Mouse (Mus musculus): ENCODE measurements at regions not wholly inside any gene's neighbourhood (a gene's known extent, or its start where the extent isn't known, plus 50 kb on each side); places are given as distances from the start of the nearest gene placed in this dataset.
"Not testable (repeated sequence)": the region's sequence is repeated elsewhere in the genome, so short reads cannot be mapped to it uniquely, and the experiment has no call there.

GRCm38 (mm10) chr5:76081379-76081778, 58.7 kb upstream of the Srd5a3 start:
- H3K79me2 ChIP-seq (ENCODE audit: control insufficient read depth, insufficient read depth, low read length, poor library complexity); H3K27ac ChIP-seq (ENCODE audit: control insufficient read depth, low read depth, low read length); H3K9me3 ChIP-seq (replicated peaks; ENCODE audit: insufficient read depth, low read length); H3K4me3 ChIP-seq (ENCODE audit: control insufficient read depth in 1 of 2, insufficient read depth in 1 of 2, low read depth in 2 of 2, low read length in 2 of 2); H3K9ac ChIP-seq (ENCODE audit: control insufficient read depth, low read depth, low read length, poor library complexity, severe bottlenecking); H3K36me3 ChIP-seq (ENCODE audit: control insufficient read depth in 1 of 2, insufficient read depth in 2 of 2, low read length in 2 of 2); H3K4me1 ChIP-seq (ENCODE audit: control insufficient read depth in 1 of 2, insufficient read depth in 2 of 2, low read length in 2 of 2); H3K27me3 ChIP-seq (ENCODE audit: control insufficient read depth in 1 of 2, insufficient read depth in 2 of 2, low read length in 2 of 2); DNase-seq (ENCODE audit: low read depth, low spot score): not testable (repeated sequence)

GRCm38 (mm10) chr5:76080429-76080828, 59.6 kb upstream of the Srd5a3 start:
- no peaks in the 10 kb centered on the region for H3K4me1 ChIP-seq (ENCODE audit: control insufficient read depth in 1 of 2, insufficient read depth in 2 of 2, low read length in 2 of 2)
- H3K4me3 ChIP-seq (ENCODE audit: control insufficient read depth in 1 of 2, insufficient read depth in 1 of 2, low read depth in 2 of 2, low read length in 2 of 2): no peak overlapping the region

GRCm38 (mm10) chr5:76079204-76080025, 60.7 kb upstream of the Srd5a3 start:
- no peak overlapping the region for H3K27ac ChIP-seq (ENCODE audit: control insufficient read depth, low read depth, low read length)
- H3K4me1 ChIP-seq (ENCODE audit: control insufficient read depth in 1 of 2, insufficient read depth in 2 of 2, low read length in 2 of 2): no peaks in the 10 kb centered on the region
- no peak for DNase-seq (ENCODE audit: low read depth, low spot score)
- no peak overlapping the region for H3K9ac ChIP-seq (ENCODE audit: control insufficient read depth, low read depth, low read length, poor library complexity, severe bottlenecking)
- H3K36me3 ChIP-seq (ENCODE audit: control insufficient read depth in 1 of 2, insufficient read depth in 2 of 2, low read length in 2 of 2): no peaks in the 10 kb centered on the region
- H3K9me3 ChIP-seq (replicated peaks; ENCODE audit: insufficient read depth, low read length): no peaks in the 10 kb centered on the region
- H3K27me3 ChIP-seq (ENCODE audit: control insufficient read depth in 1 of 2, insufficient read depth in 2 of 2, low read length in 2 of 2): peaks cover 0 to 13% of the 10 kb centered on the region in 2 experiments
- H3K4me3 ChIP-seq (ENCODE audit: control insufficient read depth in 1 of 2, insufficient read depth in 1 of 2, low read depth in 2 of 2, low read length in 2 of 2): no peak overlapping the region
- TF ChIP-seq MEF2A (IDR thresholded peaks at IDR 0.05; ENCODE audit: extremely low read depth, insufficient replicate concordance, low read depth, low read length, poor library complexity, severe bottlenecking) (no peak), USF1 (IDR thresholded peaks at IDR 0.05; ENCODE audit: low read depth, low read length) (no peak), ZC3H11A (IDR thresholded peaks at IDR 0.05; ENCODE audit: low read depth, low read length) (no peak)
- H3K79me2 ChIP-seq (ENCODE audit: control insufficient read depth, insufficient read depth, low read length, poor library complexity): no peaks in the 10 kb centered on the region

More at GRCm38 (mm10) chr5:76080429-76080828, 59.6 kb upstream of the Srd5a3 start:
- TF ChIP-seq KAT2A (conservative IDR thresholded peaks at IDR 0.05; ENCODE audit: low read depth, low read length) (no peak), POLR2AphosphoS2 (IDR thresholded peaks at IDR 0.05; ENCODE audit: low read length) (no peak), CHD1 (IDR thresholded peaks at IDR 0.05; ENCODE audit: low read depth, low read length) (no peak), TAL1 (IDR thresholded peaks at IDR 0.05; ENCODE audit: low read length) (no peak), USF1 (IDR thresholded peaks at IDR 0.05; ENCODE audit: low read depth, low read length) (no peak), NELFE (IDR thresholded peaks at IDR 0.05; ENCODE audit: low read depth, low read length) (no peak), TCF12 (IDR thresholded peaks at IDR 0.05; ENCODE audit: low read depth, low read length) (no peak), ETS1 (IDR thresholded peaks at IDR 0.05; ENCODE audit: low read depth, low read length) (no peak), POLR2AphosphoS5 (IDR thresholded peaks at IDR 0.05; ENCODE audit: borderline replicate concordance, low read depth, low read length) (no peak), NRF1 (IDR thresholded peaks at IDR 0.05; ENCODE audit: insufficient read depth, low read depth, low read length, poor library complexity, severe bottlenecking) (no peak), RAD21 (IDR thresholded peaks at IDR 0.05; ENCODE audit: low read depth, low read length) (no peak), MYC (IDR thresholded peaks at IDR 0.05; ENCODE audit: low read depth, low read length) (no peak), EP300 (IDR thresholded peaks at IDR 0.05; ENCODE audit: low read depth in 1 of 2, low read length in 2 of 2) (no peak), CTCF (IDR thresholded peaks at IDR 0.05 in 2 of 3, conservative IDR thresholded peaks at IDR 0.05 in 1 of 3; ENCODE audit: control insufficient read depth in 1 of 3, insufficient read depth in 1 of 3, low read depth in 2 of 3, low read length in 3 of 3, poor library complexity in 1 of 3, severe bottlenecking in 1 of 3) (no peak), ELF1 (IDR thresholded peaks at IDR 0.05; ENCODE audit: low read depth, low read length) (no peak), TBP (IDR thresholded peaks at IDR 0.05; ENCODE audit: low read depth, low read length) (no peak), ZNF384 (IDR thresholded peaks at IDR 0.05; ENCODE audit: low read depth, low read length) (no peak), E2F4 (IDR thresholded peaks at IDR 0.05; ENCODE audit: borderline replicate concordance, low read depth, low read length) (no peak), ZKSCAN1 (IDR thresholded peaks at IDR 0.05; ENCODE audit: low read depth, low read length) (no peak), MAFK (IDR thresholded peaks at IDR 0.05; ENCODE audit: borderline replicate concordance, low read depth, low read length) (no peak)
- no peak overlapping the region for H3K9ac ChIP-seq (ENCODE audit: control insufficient read depth, low read depth, low read length, poor library complexity, severe bottlenecking)
- no peaks in the 10 kb centered on the region for H3K79me2 ChIP-seq (ENCODE audit: control insufficient read depth, insufficient read depth, low read length, poor library complexity)
- DNase-seq (ENCODE audit: low read depth, low spot score): no peak
- no peaks in the 10 kb centered on the region for H3K9me3 ChIP-seq (replicated peaks; ENCODE audit: insufficient read depth, low read length)
- H3K27me3 ChIP-seq (ENCODE audit: control insufficient read depth in 1 of 2, insufficient read depth in 2 of 2, low read length in 2 of 2): peaks cover 0 to 13% of the 10 kb centered on the region in 2 experiments
- H3K36me3 ChIP-seq (ENCODE audit: control insufficient read depth in 1 of 2, insufficient read depth in 2 of 2, low read length in 2 of 2): no peaks in the 10 kb centered on the region
- no peak overlapping the region for H3K27ac ChIP-seq (ENCODE audit: control insufficient read depth, low read depth, low read length)
